Mouse (Mus musculus) liver, embryonic 14.5 days (tissue): ENCODE measurements around the gene Irs2. TPM values are rescaled to one million over a fixed set of nuclear protein-coding genes. Genes with fewer than 3 reads are reported as not detected.
A peak's percentile ranks its signal among the peaks of the same experiment; 100 is the strongest.

Experiments
- ATAC-seq: fragments of 200-750 bp; cut with Nextera tagmentation; 2 replicates; pipeline ENCODE4 v1.8.0; 2017; ENCODE audit warnings: moderate number of reproducible peaks, mild to moderate bottlenecking, moderate library complexity; ENCODE audit not compliant: insufficient read depth
- DNase-seq, 3 experiments: peaks; one replicate each; pipeline ENCODE4 v3.0.0-alpha.2; 2012 to 2013; ENCODE audit warnings: low read depth in 3 of 3, low spot score in 3 of 3
- H3K27ac ChIP-seq: fragments of 300-500 bp; sonication (generic); 2 replicates; pipeline ENCODE4 v1.5.1; 2014; ENCODE audit warnings: moderate library complexity, mild to moderate bottlenecking, control low read depth, inconsistent platforms
- H3K27me3 ChIP-seq: fragments of 300-500 bp; sonication (generic); 2 replicates; pipeline ENCODE4 v1.6.1; 2014; ENCODE audit warnings: mild to moderate bottlenecking, low read length, moderate library complexity; ENCODE audit not compliant: control insufficient read depth, insufficient read depth
- H3K36me3 ChIP-seq: fragments of 300-500 bp; sonication (generic); replicated peaks from 2 replicates; pipeline ENCODE4 v1.6.1; 2014; ENCODE audit warnings: low read depth; ENCODE audit not compliant: control insufficient read depth, insufficient read depth
- H3K4me1 ChIP-seq, 2 experiments: fragments of 200-500 bp in 1 of 2; fragments of 300-500 bp in 1 of 2; sonication (generic) in 1 of 2; replicated peaks; 2 replicates each; pipeline ENCODE4 v1.6.1; 2012 to 2014; ENCODE audit warnings: antibody characterized with exemption in 1 of 2, inconsistent platforms in 1 of 2, low read length in 1 of 2; ENCODE audit not compliant: control insufficient read depth in 2 of 2, insufficient read depth in 2 of 2
- H3K4me2 ChIP-seq: fragments of 300-500 bp; sonication (generic); 2 replicates; pipeline ENCODE4 v1.6.1; 2014; ENCODE audit warnings: low read depth, mild to moderate bottlenecking, control low read depth, moderate library complexity
- H3K4me3 ChIP-seq, 2 experiments: fragments of 200-500 bp in 1 of 2; fragments of 300-500 bp in 1 of 2; sonication (generic) in 1 of 2; 2 replicates each; pipeline ENCODE4 v1.5.1; 2012 to 2014; ENCODE audit warnings: low read depth in 2 of 2, low read length in 2 of 2, mild to moderate bottlenecking in 2 of 2, control low read depth in 1 of 2, inconsistent platforms in 1 of 2, moderate library complexity in 1 of 2; ENCODE audit not compliant: insufficient read depth in 1 of 2
- H3K9ac ChIP-seq: fragments of 300-500 bp; sonication (generic); replicated peaks from 2 replicates; pipeline ENCODE4 v1.6.1; 2014; ENCODE audit warnings: mild to moderate bottlenecking, control low read depth, moderate library complexity
- H3K9me3 ChIP-seq: fragments of 300-500 bp; sonication (generic); 2 replicates; pipeline ENCODE4 v1.6.1; 2016; ENCODE audit warnings: low read length, mixed read lengths; ENCODE audit not compliant: control insufficient read depth
- CTCF ChIP-seq: IDR thresholded peaks from 2 replicates; pipeline ENCODE4 v1.5.1; 2016; ENCODE audit warnings: antibody characterized with exemption, low read depth, control low read depth
- EP300 ChIP-seq: IDR thresholded peaks from 2 replicates; pipeline ENCODE4 v1.6.1; 2016; ENCODE audit warnings: antibody characterized with exemption, low read depth
- WGBS: fragments of 180-500 bp; shearing (Covaris S2); extraction: QIAGEN DNeasy Blood & Tissue Kit; methylation state at CpG from one replicate; pipeline ENCODE4 v1.1.7; 2014; ENCODE audit not compliant: insufficient replicate concordance; 5-methylcytosine and 5-hydroxymethylcytosine counted together
- polyA plus RNA-seq, 2 experiments: library from polyadenylated mRNA; depleted of rRNA in 1 of 2; stranded (reverse) in 1 of 2; unstranded in 1 of 2; fragments of >200 nt; fragmentation: Nextera tagmentation in 1 of 2; extraction: Ambion mirVana in 1 of 2; gene quantifications; 2 replicates each; pipeline versions ENCODE4 v1.2.1 to v1.2.3; 2012 to 2014

Gene Irs2
- polyA plus RNA-seq, 2 experiments = 2.9 to 4.7 TPM

GRCm38 (mm10) chr8:11047812-11048211 lies 39.6 kb upstream of the Irs2 start:
- WGBS = 38% methylated on average over 1 of the region's 1 CpGs
- Histone ChIP-seq H3K27me3 (no peaks in the 10 kb centered on the region), H3K27ac (no peak overlapping the region), H3K4me2 (no peak overlapping the region), H3K9ac (no peak overlapping the region), H3K4me3 (no peak overlapping the region), H3K36me3 (no peaks in the 10 kb centered on the region), H3K9me3 (no peaks in the 10 kb centered on the region), H3K4me1 (peaks cover 0 to 8% of the 10 kb centered on the region in 2 experiments; a peak in 2 of 4 replicates)
- DNase-seq = no peak
- no peak for TF ChIP-seq EP300
- TF ChIP-seq CTCF = no peak
- 0 out of 2 replicates have a peak, but pooled peaks have one; percentile 13 for ATAC-seq

- no peak overlapping the region for H3K27ac ChIP-seq
- no peaks in the 10 kb centered on the region for H3K27me3 ChIP-seq
- 73% methylated on average over 11 of the region's 11 CpGs for WGBS
- TF ChIP-seq CTCF (no peak), EP300 (no peak)
- H3K36me3 ChIP-seq = no peaks in the 10 kb centered on the region
- H3K4me1 ChIP-seq = peaks cover 0 to 8% of the 10 kb centered on the region in 2 experiments; a peak in 1 of 4 replicates
- no peak overlapping the region for H3K4me2 ChIP-seq
- no peak overlapping the region for H3K9ac ChIP-seq
- no peak for DNase-seq
- no peaks in the 10 kb centered on the region for H3K9me3 ChIP-seq
- no peak overlapping the region for H3K4me3 ChIP-seq
- no peak for ATAC-seq
Measured at GRCm38 (mm10) chr8:11044660-11045059, 36.4 kb upstream of the Irs2 start.

- H3K27me3 ChIP-seq = no peaks in the 10 kb centered on the region
- no peaks in the 10 kb centered on the region for H3K9me3 ChIP-seq
- no peak overlapping the region for H3K4me2 ChIP-seq
- no peak for DNase-seq
- no peak overlapping the region for H3K9ac ChIP-seq
- WGBS = 78% methylated on average over 4 of the region's 4 CpGs
- peaks cover 0 to 8% of the 10 kb centered on the region in 2 experiments; a peak in 1 of 4 replicates for H3K4me1 ChIP-seq
- TF ChIP-seq EP300 (no peak), CTCF (no peak)
- H3K4me3 ChIP-seq = no peak overlapping the region
- H3K36me3 ChIP-seq = no peaks in the 10 kb centered on the region
- no peak overlapping the region for H3K27ac ChIP-seq
- ATAC-seq = no peak
Measured at GRCm38 (mm10) chr8:11043591-11043990, 35.3 kb upstream of the Irs2 start.

GRCm38 (mm10) chr8:11042872-11043587 lies 34.8 kb upstream of the Irs2 start:
- ATAC-seq (no peak), DNase-seq (no peak)
- H3K27me3 ChIP-seq = no peaks in the 10 kb centered on the region
- no peaks in the 10 kb centered on the region for H3K9me3 ChIP-seq
- TF ChIP-seq CTCF (no peak), EP300 (no peak)
- H3K4me1 ChIP-seq = peaks cover 0 to 8% of the 10 kb centered on the region in 2 experiments; a peak in 1 of 4 replicates
- H3K9ac ChIP-seq = no peak overlapping the region
- H3K4me2 ChIP-seq = no peak overlapping the region
- H3K4me3 ChIP-seq = no peak overlapping the region
- H3K36me3 ChIP-seq = no peaks in the 10 kb centered on the region
- H3K27ac ChIP-seq = no peak overlapping the region
- 71% methylated on average over 9 of the region's 9 CpGs for WGBS

- Histone ChIP-seq H3K36me3 (no peaks in the 10 kb centered on the region), H3K9ac (no peak overlapping the region), H3K27me3 (no peaks in the 10 kb centered on the region), H3K4me2 (no peak overlapping the region), H3K4me1 (peaks cover 0 to 9% of the 10 kb centered on the region in 2 experiments; a peak in 1 of 4 replicates), H3K4me3 (no peak overlapping the region), H3K27ac (no peak overlapping the region), H3K9me3 (no peaks in the 10 kb centered on the region)
- ATAC-seq (no peak), DNase-seq (no peak)
- WGBS = 44% methylated on average over 7 of the region's 7 CpGs
- TF ChIP-seq EP300 = no peak
- no peak for TF ChIP-seq CTCF
Measured at GRCm38 (mm10) chr8:11040088-11040487, 31.8 kb upstream of the Irs2 start.
